Mouse (Mus musculus) erythroblast, embryonic 14.5 days (primary cell): ENCODE data around the gene Zfhx3. TPM values are rescaled to one million over a fixed set of nuclear protein-coding genes. Genes with fewer than 3 reads are reported as not detected.

Experiments used
- H3K27me3 ChIP-seq: 2 replicates; pipeline ENCODE4 v1.6.1; 2012; ENCODE audit warnings: inconsistent platforms; ENCODE audit not compliant: control insufficient read depth
- H3K36me3 ChIP-seq: 2 replicates; pipeline ENCODE4 v1.6.1; 2012; ENCODE audit warnings: mild to moderate bottlenecking, inconsistent platforms; ENCODE audit not compliant: control insufficient read depth
- H3K4me1 ChIP-seq: 2 replicates; pipeline ENCODE4 v1.6.1; 2012; ENCODE audit warnings: inconsistent platforms; ENCODE audit not compliant: control insufficient read depth
- H3K4me3 ChIP-seq: replicated peaks from 2 replicates; pipeline ENCODE3; 2012; ENCODE audit warnings: moderate library complexity, mild to moderate bottlenecking, inconsistent platforms
- H3K9me3 ChIP-seq: 2 replicates; pipeline ENCODE4 v1.6.1; 2012; ENCODE audit warnings: low read length, inconsistent platforms, mixed read lengths; ENCODE audit not compliant: control insufficient read depth
- GATA1 ChIP-seq: IDR thresholded peaks from 2 replicates; pipeline ENCODE4 v1.6.1; 2012; ENCODE audit warnings: low read length, inconsistent platforms, mixed read lengths
- TAL1 ChIP-seq: IDR thresholded peaks from 3 replicates; pipeline ENCODE4 v1.6.1; 2012; ENCODE audit warnings: low read length, inconsistent platforms, mixed read lengths
- polyA plus RNA-seq: library from polyadenylated mRNA; stranded (reverse); fragments of >175 nt; gene quantifications from 2 replicates; pipeline ENCODE4 v1.2.3, GENCODE M21; 2012

The Zfhx3 gene
- polyA plus RNA-seq, 1 experiment, result 0.03 TPM

DNA sequence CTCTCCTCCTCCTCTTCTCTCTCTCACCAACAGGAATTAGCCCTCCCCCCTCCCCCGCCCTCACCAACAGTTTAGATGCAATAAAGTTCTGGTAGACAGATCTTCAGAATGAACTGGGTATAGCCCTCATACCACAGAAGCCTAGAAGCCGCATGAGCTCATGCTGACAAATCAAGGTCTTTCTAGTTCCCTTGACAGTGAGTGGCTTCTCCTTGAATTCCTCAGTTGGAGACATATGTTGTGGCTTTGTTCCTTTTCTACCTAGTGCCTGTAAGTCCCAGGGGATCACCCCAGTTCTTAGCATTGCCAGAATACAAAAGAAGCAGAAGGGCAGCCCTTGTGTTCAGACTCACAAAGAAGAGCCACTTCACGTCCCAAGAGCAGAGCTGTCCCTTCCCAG, 854.4 kb downstream of the Zfhx3 start:
- Histone ChIP-seq H3K4me3 (no peak overlapping the region), H3K27me3 (no peaks in the 10 kb centered on the region), H3K4me1 (no peaks in the 10 kb centered on the region), H3K9me3 (peaks cover 28% of the 10 kb centered on the region), H3K36me3 (peaks cover 18% of the 10 kb centered on the region)
- no peak for TF ChIP-seq TAL1
- TF ChIP-seq GATA1, result no peak

DNA sequence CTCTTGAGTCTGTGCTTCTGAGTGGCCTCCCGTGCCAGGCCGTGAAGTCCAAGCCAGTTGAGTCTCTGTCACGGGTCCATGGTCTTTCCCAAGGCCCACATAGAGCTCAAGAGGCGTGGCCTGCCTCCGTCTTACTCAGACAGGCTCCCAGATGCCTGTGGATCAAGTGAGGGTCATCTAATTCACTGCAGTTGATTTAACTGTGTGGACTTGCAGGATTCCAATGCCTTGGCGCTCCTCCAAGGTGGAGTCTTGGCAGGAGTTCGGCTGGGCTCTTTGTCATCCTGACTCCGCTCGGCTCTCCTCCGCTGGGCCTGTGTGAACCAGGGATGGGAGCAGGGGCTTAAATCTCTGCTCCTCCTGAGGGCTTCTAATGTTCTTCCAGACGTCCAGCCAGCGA, 855.6 kb downstream of the Zfhx3 start:
- H3K4me1 ChIP-seq, result no peaks in the 10 kb centered on the region
- H3K9me3 ChIP-seq, result peaks cover 17% of the 10 kb centered on the region
- no peaks in the 10 kb centered on the region for H3K27me3 ChIP-seq
- peaks cover 13% of the 10 kb centered on the region; the same call in 1 of the 2 replicates for H3K36me3 ChIP-seq
- TF ChIP-seq GATA1 (no peak), TAL1 (no peak)
- H3K4me3 ChIP-seq, result no peak overlapping the region

DNA sequence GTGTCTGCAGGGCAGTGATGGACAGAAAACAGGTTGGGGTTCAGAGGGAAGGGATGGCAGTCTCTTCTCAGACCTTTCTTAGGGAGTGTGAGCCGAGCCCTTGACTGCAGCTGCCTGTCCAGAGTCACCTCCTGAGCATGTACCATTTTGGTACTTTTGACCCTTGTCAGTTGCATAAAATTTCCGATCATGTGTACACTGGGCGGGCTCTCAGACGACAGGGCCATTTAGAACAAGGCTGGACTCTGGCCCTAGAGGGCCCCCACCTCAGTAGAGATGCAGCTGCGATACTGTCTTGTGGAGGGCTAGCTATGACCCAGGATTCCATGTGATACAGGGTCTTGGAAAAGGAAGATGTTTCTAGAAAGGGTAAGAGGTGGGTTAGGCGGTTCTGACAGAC, 856.8 kb downstream of the Zfhx3 start:
- no peak for TF ChIP-seq GATA1
- no peak for TF ChIP-seq TAL1
- Histone ChIP-seq H3K36me3 (peaks cover 7% of the 10 kb centered on the region; the same call in 1 of the 2 replicates), H3K9me3 (peaks cover 6% of the 10 kb centered on the region), H3K4me3 (no peak overlapping the region), H3K27me3 (no peaks in the 10 kb centered on the region), H3K4me1 (no peaks in the 10 kb centered on the region)

DNA sequence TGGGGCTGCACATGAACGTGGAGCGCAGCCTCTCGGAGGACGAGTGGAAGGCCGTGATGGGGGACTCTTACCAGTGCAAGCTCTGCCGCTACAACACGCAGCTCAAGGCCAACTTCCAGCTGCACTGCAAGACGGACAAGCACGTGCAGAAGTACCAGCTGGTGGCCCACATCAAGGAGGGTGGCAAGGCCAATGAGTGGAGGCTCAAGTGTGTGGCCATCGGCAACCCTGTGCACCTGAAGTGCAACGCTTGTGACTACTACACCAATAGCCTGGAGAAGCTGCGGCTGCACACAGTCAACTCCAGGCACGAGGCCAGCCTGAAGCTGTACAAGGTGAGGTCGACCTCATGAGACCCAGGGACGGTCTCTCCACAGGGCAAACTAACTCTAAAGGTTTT, 857.9 kb downstream of the Zfhx3 start:
- no peak for TF ChIP-seq TAL1
- no peak for TF ChIP-seq GATA1
- H3K4me3 ChIP-seq, result no peak overlapping the region
- peaks cover 4% of the 10 kb centered on the region; the same call in 1 of the 2 replicates for H3K36me3 ChIP-seq
- H3K27me3 ChIP-seq, result no peaks in the 10 kb centered on the region
- no peaks in the 10 kb centered on the region; the same call in none of the 2 replicates for H3K9me3 ChIP-seq
- no peaks in the 10 kb centered on the region for H3K4me1 ChIP-seq

DNA sequence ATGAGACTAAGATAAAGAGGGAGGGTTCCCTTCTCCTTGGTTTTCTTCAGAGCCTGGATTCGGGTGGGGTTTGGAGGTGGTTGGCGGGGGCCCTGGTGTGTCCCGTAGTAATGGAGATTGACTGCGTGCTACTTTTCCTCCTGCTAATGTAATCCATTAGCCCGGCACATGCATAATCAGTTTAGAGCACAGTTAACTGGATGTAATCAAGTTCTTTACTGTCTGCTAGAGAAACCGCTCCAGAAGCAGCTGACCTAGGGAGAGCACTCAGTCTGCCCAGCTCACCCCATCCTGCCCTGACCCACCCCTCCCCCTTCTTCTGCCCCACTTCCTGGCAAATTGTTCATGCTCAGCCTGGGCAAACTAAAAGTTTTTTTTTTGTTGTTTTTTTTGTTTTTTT, 860.6 kb downstream of the Zfhx3 start:
- Histone ChIP-seq H3K4me1 (no peaks in the 10 kb centered on the region), H3K4me3 (no peak overlapping the region), H3K9me3 (no peaks in the 10 kb centered on the region), H3K27me3 (no peaks in the 10 kb centered on the region), H3K36me3 (peaks cover 4% of the 10 kb centered on the region; the same call in 1 of the 2 replicates)
- TF ChIP-seq GATA1, result no peak
- no peak for TF ChIP-seq TAL1

DNA sequence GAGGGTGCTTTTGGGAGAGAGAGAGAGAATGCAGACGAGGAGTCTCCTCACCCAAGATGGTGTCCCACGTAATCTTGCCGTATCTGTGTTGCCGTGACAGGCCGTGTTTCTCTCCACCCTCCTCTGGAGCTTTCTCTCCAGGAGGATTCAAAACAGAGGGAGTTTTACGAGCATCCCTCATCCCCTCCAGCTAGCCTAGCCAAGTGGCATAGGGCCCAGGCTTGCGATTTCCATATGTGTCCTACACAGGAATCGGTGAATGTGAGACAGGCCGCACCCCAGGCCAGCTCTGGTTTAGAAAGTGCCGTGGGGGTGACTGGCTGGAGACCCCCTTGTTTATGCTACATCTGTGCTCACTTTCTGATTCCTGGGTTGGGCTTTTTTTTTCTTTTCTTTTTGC, 869.2 kb downstream of the Zfhx3 start:
- no peaks in the 10 kb centered on the region for H3K36me3 ChIP-seq
- H3K4me3 ChIP-seq, result no peak overlapping the region
- H3K4me1 ChIP-seq, result no peaks in the 10 kb centered on the region
- no peak for TF ChIP-seq GATA1
- no peak for TF ChIP-seq TAL1
- no peaks in the 10 kb centered on the region for H3K9me3 ChIP-seq
- H3K27me3 ChIP-seq, result no peaks in the 10 kb centered on the region

DNA sequence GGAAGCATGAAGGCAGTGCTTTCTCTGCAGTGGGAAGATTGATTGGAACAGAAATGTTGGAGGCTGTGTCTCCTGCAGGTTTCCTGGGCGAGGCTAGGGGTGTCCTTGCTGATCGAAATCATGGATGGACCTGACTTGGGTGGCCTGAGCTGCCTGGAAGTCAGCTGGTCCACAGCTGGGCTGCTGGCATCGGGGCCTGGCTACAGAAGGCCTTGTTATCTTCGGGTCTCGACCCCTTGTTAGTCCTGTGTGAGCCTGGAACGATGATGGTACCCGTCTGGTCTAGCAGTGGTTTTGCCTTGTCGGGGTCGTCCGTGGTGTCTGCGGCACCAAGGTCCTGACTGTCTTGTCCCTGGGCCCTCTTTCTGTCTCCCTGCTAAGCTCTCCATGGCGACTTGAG, 870.9 kb downstream of the Zfhx3 start:
- no peaks in the 10 kb centered on the region for H3K9me3 ChIP-seq
- no peaks in the 10 kb centered on the region for H3K27me3 ChIP-seq
- TF ChIP-seq GATA1 (no peak), TAL1 (no peak)
- no peaks in the 10 kb centered on the region for H3K36me3 ChIP-seq
- no peaks in the 10 kb centered on the region for H3K4me1 ChIP-seq
- H3K4me3 ChIP-seq, result no peak overlapping the region

DNA sequence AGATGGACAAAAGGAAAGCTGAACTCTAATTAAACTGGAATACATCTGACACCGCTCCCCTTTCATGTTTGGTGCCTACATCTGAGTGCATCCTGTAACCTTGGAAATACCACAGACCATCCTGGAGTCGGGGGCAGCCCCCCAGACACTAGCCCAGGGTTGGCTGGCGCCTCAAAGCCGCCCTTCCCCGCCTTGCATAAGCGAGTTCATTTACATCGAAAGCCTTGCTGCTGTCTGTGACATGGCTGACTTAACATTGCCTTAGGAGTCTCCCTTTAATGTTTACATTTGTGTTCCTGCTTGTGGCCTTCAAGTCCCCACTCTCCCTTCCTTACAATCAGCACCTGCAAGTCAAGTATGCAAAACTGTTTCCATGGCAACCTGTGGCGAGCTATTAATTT, 876.8 kb downstream of the Zfhx3 start:
- Histone ChIP-seq H3K4me3 (no peak overlapping the region), H3K4me1 (peaks cover 8% of the 10 kb centered on the region), H3K9me3 (no peaks in the 10 kb centered on the region), H3K36me3 (no peaks in the 10 kb centered on the region), H3K27me3 (no peaks in the 10 kb centered on the region)
- TF ChIP-seq GATA1 (no peak), TAL1 (no peak)

DNA sequence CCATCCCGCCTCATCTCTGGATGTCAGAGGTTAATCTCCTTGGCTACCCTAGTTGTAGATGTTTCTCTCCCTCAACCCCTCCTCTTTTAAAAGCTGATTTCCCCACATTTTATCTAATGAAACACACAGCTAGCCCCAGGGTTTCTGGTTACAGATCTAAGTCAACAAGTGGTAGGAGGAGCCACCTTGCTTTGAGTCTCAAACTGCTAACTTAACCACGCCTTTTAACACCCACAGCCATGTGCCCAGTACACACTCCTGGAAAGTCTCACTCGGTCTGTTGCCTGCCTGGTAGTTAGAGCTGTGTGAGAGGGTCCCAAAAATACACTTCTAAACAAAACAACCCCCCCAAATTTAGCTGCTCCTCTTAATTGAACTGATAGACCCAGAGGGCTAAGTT, 877.4 kb downstream of the Zfhx3 start:
- H3K4me3 ChIP-seq, result no peak overlapping the region
- TF ChIP-seq GATA1 (no peak), TAL1 (no peak)
- no peaks in the 10 kb centered on the region for H3K36me3 ChIP-seq
- H3K9me3 ChIP-seq, result no peaks in the 10 kb centered on the region
- no peaks in the 10 kb centered on the region for H3K27me3 ChIP-seq
- H3K4me1 ChIP-seq, result peaks cover 8% of the 10 kb centered on the region

DNA sequence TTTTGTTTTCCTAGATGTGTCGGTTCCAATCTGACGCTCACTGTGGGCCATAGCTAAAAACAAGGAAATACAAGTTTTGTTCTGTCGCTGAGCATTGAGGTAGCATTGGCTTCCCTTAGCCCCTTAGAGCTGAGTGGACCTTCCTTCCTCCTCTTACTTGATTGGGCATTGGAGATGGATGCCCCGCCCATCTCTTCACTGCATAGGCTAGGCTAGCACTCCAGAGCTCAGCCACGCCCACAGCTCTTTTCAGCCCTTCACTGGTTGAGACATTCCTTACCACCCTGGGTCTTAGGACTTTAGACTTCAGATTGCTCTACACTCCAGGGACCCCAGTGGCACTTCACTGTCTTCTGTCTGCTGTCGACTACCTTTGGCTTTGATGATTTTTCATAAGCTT, 878.2 kb downstream of the Zfhx3 start:
- no peaks in the 10 kb centered on the region for H3K27me3 ChIP-seq
- no peak for TF ChIP-seq TAL1
- TF ChIP-seq GATA1, result no peak
- no peaks in the 10 kb centered on the region for H3K9me3 ChIP-seq
- peaks cover 8% of the 10 kb centered on the region for H3K4me1 ChIP-seq
- peak overlapping the region; percentile 35 for H3K4me3 ChIP-seq
- no peaks in the 10 kb centered on the region for H3K36me3 ChIP-seq
